Mouse (Mus musculus): ENCODE results near the gene Plch2.
A peak's percentile ranks its signal among the peaks of the same experiment; 100 is the strongest.

Gene Plch2

GRCm38 (mm10) chr4:155074418-155074817 lies 17.8 kb upstream of the Plch2 start:
- no peak for DNase-seq (ENCODE audit: low read depth)

GRCm38 (mm10) chr4:155070921-155071320 lies 14.3 kb upstream of the Plch2 start:
- DNase-seq (ENCODE audit: low read depth), result no peak

- DNase-seq (ENCODE audit: low read depth), result no peak
Measured at GRCm38 (mm10) chr4:155070199-155070598, 13.6 kb upstream of the Plch2 start.

GRCm38 (mm10) chr4:155069191-155069590 lies 12.6 kb upstream of the Plch2 start:
- DNase-seq (ENCODE audit: low read depth), result no peak

GRCm38 (mm10) chr4:155068357-155068972 lies 11.9 kb upstream of the Plch2 start:
- no peak for DNase-seq (ENCODE audit: low read depth)

- peak; percentile 99 for DNase-seq (ENCODE audit: low read depth)
Measured at GRCm38 (mm10) chr4:155066834-155067522, 10.4 kb upstream of the Plch2 start, which contains the start of gene Pex10. Gene Pex10, plus strand, starts transcription at chr4:155067016.

GRCm38 (mm10) chr4:155065970-155066833 lies 9.6 kb upstream of the Plch2 start:
- DNase-seq (ENCODE audit: low read depth), result peak; percentile 95

GRCm38 (mm10) chr4:155064474-155064873 lies 7.9 kb upstream of the Plch2 start:
- DNase-seq (ENCODE audit: low read depth), result no peak

GRCm38 (mm10) chr4:155063895-155064294 lies 7.3 kb upstream of the Plch2 start:
- DNase-seq (ENCODE audit: low read depth), result no peak

GRCm38 (mm10) chr4:155058325-155058724 lies 1.7 kb upstream of the Plch2 start:
- no peak for DNase-seq (ENCODE audit: low read depth)

GRCm38 (mm10) chr4:155050116-155050515 lies 6.5 kb downstream of the Plch2 start:
- peak; percentile 25 for DNase-seq (ENCODE audit: low read depth)

- DNase-seq (ENCODE audit: low read depth), result no peak
Measured at GRCm38 (mm10) chr4:155046636-155047035, 9.9 kb downstream of the Plch2 start.

GRCm38 (mm10) chr4:155043289-155043625 lies 13.3 kb downstream of the Plch2 start:
- DNase-seq (ENCODE audit: low read depth), result no peak

GRCm38 (mm10) chr4:155042606-155043288 lies 13.8 kb downstream of the Plch2 start:
- no peak for DNase-seq (ENCODE audit: low read depth)

GRCm38 (mm10) chr4:155040696-155041095 lies 15.9 kb downstream of the Plch2 start:
- no peak for DNase-seq (ENCODE audit: low read depth)

- no peak for DNase-seq (ENCODE audit: low read depth)
Measured at GRCm38 (mm10) chr4:155040197-155040596, 16.4 kb downstream of the Plch2 start.

GRCm38 (mm10) chr4:155034787-155035186 lies 21.8 kb downstream of the Plch2 start:
- DNase-seq (ENCODE audit: low read depth), result no peak

- DNase-seq (ENCODE audit: low read depth), result no peak
Measured at GRCm38 (mm10) chr4:155034202-155034601, 22.4 kb downstream of the Plch2 start.

GRCm38 (mm10) chr4:155033115-155033514 lies 23.5 kb downstream of the Plch2 start:
- DNase-seq (ENCODE audit: low read depth), result no peak

- no peak for DNase-seq (ENCODE audit: low read depth)
Measured at GRCm38 (mm10) chr4:155024170-155025010, 32.2 kb downstream of the Plch2 start.

GRCm38 (mm10) chr4:155022228-155022855 lies 34.2 kb downstream of the Plch2 start:
- no peak for DNase-seq (ENCODE audit: low read depth)
